Mouse (Mus musculus) MEL (cell line): ENCODE data around the gene Ccdc146. TPM values are rescaled to one million over a fixed set of nuclear protein-coding genes. Genes with fewer than 3 reads are reported as not detected.

Experiments
- DNase-seq: peaks from one replicate; pipeline ENCODE4 v3.0.0; 2011; ENCODE audit warnings: low read depth, low spot score
- H3K27ac ChIP-seq: 2 replicates; pipeline ENCODE4 v1.5.1; 2012; ENCODE audit warnings: low read depth, mild to moderate bottlenecking, control low read depth, low read length, moderate library complexity; ENCODE audit not compliant: control insufficient read depth
- H3K27me3 ChIP-seq, 2 experiments: fragments of 150-350 bp in 1 of 2; sonication (generic) in 1 of 2; 2 replicates each; pipeline ENCODE4 v1.6.1; 2012; ENCODE audit warnings: low read length in 2 of 2, mild to moderate bottlenecking in 2 of 2, improper control_type of control experiment in 1 of 2, moderate library complexity in 1 of 2; ENCODE audit not compliant: insufficient read depth in 2 of 2, control insufficient read depth in 1 of 2
- H3K36me3 ChIP-seq, 2 experiments: 2 replicates each; pipeline ENCODE4 v1.6.1; 2012 to 2014; ENCODE audit warnings: low read length in 2 of 2, improper control_type of control experiment in 1 of 2, inconsistent platforms in 1 of 2, mild to moderate bottlenecking in 1 of 2; ENCODE audit not compliant: insufficient read depth in 2 of 2, control insufficient read depth in 1 of 2
- H3K4me1 ChIP-seq, 2 experiments: fragments of 150-350 bp in 1 of 2; sonication (generic) in 1 of 2; 2 replicates each; pipeline ENCODE4 v1.6.1; 2012; ENCODE audit warnings: low read length in 2 of 2, improper control_type of control experiment in 1 of 2, mild to moderate bottlenecking in 1 of 2; ENCODE audit not compliant: insufficient read depth in 2 of 2, control insufficient read depth in 1 of 2
- H3K4me3 ChIP-seq, 2 experiments: fragments of 150-350 bp in 1 of 2; sonication (generic) in 1 of 2; 2 replicates each; pipeline ENCODE4 v1.5.1; 2012; ENCODE audit warnings: low read depth in 2 of 2, low read length in 2 of 2, mild to moderate bottlenecking in 2 of 2, moderate library complexity in 2 of 2, control low read depth in 1 of 2, improper control_type of control experiment in 1 of 2; ENCODE audit not compliant: control insufficient read depth in 1 of 2, insufficient read depth in 1 of 2
- H3K79me2 ChIP-seq: 2 replicates; pipeline ENCODE4 v1.6.1; 2012; ENCODE audit warnings: mild to moderate bottlenecking, low read length, moderate library complexity; ENCODE audit not compliant: control insufficient read depth, poor library complexity, insufficient read depth
- H3K9ac ChIP-seq: 2 replicates; pipeline ENCODE4 v1.6.1; 2012; ENCODE audit warnings: low read depth, mild to moderate bottlenecking, control low read depth, low read length, moderate library complexity; ENCODE audit not compliant: control insufficient read depth, poor library complexity, severe bottlenecking
- H3K9me3 ChIP-seq: fragments of 150-350 bp; sonication (generic); replicated peaks from 2 replicates; pipeline ENCODE4 v1.6.1; 2012; ENCODE audit warnings: mild to moderate bottlenecking, low read length, improper control_type of control experiment, moderate library complexity; ENCODE audit not compliant: insufficient read depth
- CTCF ChIP-seq, 3 experiments: IDR thresholded peaks in 2 of 3; conservative IDR thresholded peaks in 1 of 3; 2 replicates each; pipeline ENCODE4 v1.5.1; 2011 to 2012; ENCODE audit warnings: low read length in 3 of 3, low read depth in 2 of 3, mild to moderate bottlenecking in 2 of 3, improper control_type of control experiment in 1 of 3, inconsistent platforms in 1 of 3, mixed read lengths in 1 of 3, moderate library complexity in 1 of 3; ENCODE audit not compliant: control insufficient read depth in 1 of 3, insufficient read depth in 1 of 3, poor library complexity in 1 of 3, severe bottlenecking in 1 of 3
- E2F4 ChIP-seq: IDR thresholded peaks from 2 replicates; pipeline ENCODE4 v1.6.1; 2011; ENCODE audit warnings: low read depth, low read length, improper control_type of control experiment, borderline replicate concordance
- ELF1 ChIP-seq: IDR thresholded peaks from 2 replicates; pipeline ENCODE4 v1.6.1; 2014; ENCODE audit warnings: low read depth, mild to moderate bottlenecking, inconsistent platforms, low read length, improper control_type of control experiment, moderate library complexity
- EP300 ChIP-seq, 2 experiments: IDR thresholded peaks; 2 replicates each; pipeline ENCODE4 v1.6.1; 2011; ENCODE audit warnings: improper control_type of control experiment in 2 of 2, low read length in 2 of 2, low read depth in 1 of 2, mild to moderate bottlenecking in 1 of 2
- JUND ChIP-seq: IDR thresholded peaks from 2 replicates; pipeline ENCODE4 v1.6.1; 2011; ENCODE audit warnings: low read depth, mild to moderate bottlenecking, improper control_type of control experiment, low read length
- MAZ ChIP-seq: IDR thresholded peaks from 2 replicates; pipeline ENCODE4 v1.6.1; 2012; ENCODE audit warnings: low read depth, mild to moderate bottlenecking, inconsistent platforms, low read length, improper control_type of control experiment
- MEF2A ChIP-seq: IDR thresholded peaks from 2 replicates; pipeline ENCODE4 v1.6.1; 2014; ENCODE audit warnings: low read depth, mild to moderate bottlenecking, inconsistent platforms, low read length, improper control_type of control experiment; ENCODE audit not compliant: poor library complexity, insufficient replicate concordance, severe bottlenecking; ENCODE audit errors: extremely low read depth
- MYB ChIP-seq: IDR thresholded peaks from 2 replicates; pipeline ENCODE4 v1.6.1; 2011; ENCODE audit warnings: mild to moderate bottlenecking, low read depth, low read length, improper control_type of control experiment
- NELFE ChIP-seq: IDR thresholded peaks from 2 replicates; pipeline ENCODE4 v1.6.1; 2011; ENCODE audit warnings: low read depth, low read length, improper control_type of control experiment
- RAD21 ChIP-seq: IDR thresholded peaks from 2 replicates; pipeline ENCODE4 v1.6.1; 2011; ENCODE audit warnings: mild to moderate bottlenecking, low read depth, low read length, improper control_type of control experiment
- RCOR1 ChIP-seq: IDR thresholded peaks from 2 replicates; pipeline ENCODE4 v1.6.1; 2012; ENCODE audit warnings: low read depth, mild to moderate bottlenecking, inconsistent platforms, low read length, improper control_type of control experiment
- SIN3A ChIP-seq: IDR thresholded peaks from 2 replicates; pipeline ENCODE4 v1.6.1; 2012; ENCODE audit warnings: low read length, improper control_type of control experiment, inconsistent platforms
- SMC3 ChIP-seq: IDR thresholded peaks from 2 replicates; pipeline ENCODE4 v1.6.1; 2011; ENCODE audit warnings: low read depth, low read length, improper control_type of control experiment
- TCF12 ChIP-seq: IDR thresholded peaks from 2 replicates; pipeline ENCODE4 v1.6.1; 2014; ENCODE audit warnings: low read depth, mild to moderate bottlenecking, inconsistent platforms, low read length, improper control_type of control experiment, moderate library complexity
- UBTF ChIP-seq: IDR thresholded peaks from 2 replicates; pipeline ENCODE4 v1.6.1; 2012; ENCODE audit warnings: low read depth, mild to moderate bottlenecking, inconsistent platforms, low read length, improper control_type of control experiment, moderate library complexity, borderline replicate concordance; ENCODE audit not compliant: insufficient read depth
- USF2 ChIP-seq, 2 experiments: IDR thresholded peaks; 2 replicates each; pipeline ENCODE4 v1.6.1; 2011 to 2012; ENCODE audit warnings: improper control_type of control experiment in 2 of 2, low read length in 2 of 2, borderline replicate concordance in 1 of 2, inconsistent platforms in 1 of 2, low read depth in 1 of 2, mild to moderate bottlenecking in 1 of 2; ENCODE audit not compliant: insufficient read depth in 1 of 2
- ZMIZ1 ChIP-seq: IDR thresholded peaks from 2 replicates; pipeline ENCODE4 v1.6.1; 2012; ENCODE audit warnings: low read depth, mild to moderate bottlenecking, inconsistent platforms, low read length, improper control_type of control experiment, moderate library complexity
- polyA plus RNA-seq, 2 experiments: library from polyadenylated mRNA; stranded (reverse) in 1 of 2; unstranded in 1 of 2; fragments of >175 nt in 1 of 2; fragments of >200 nt in 1 of 2; gene quantifications; 2 replicates each; pipeline versions ENCODE4 v1.2.1 to v1.2.4; 2012; ENCODE audit warnings: low replicate concordance in 2 of 2, low read depth in 1 of 2; ENCODE audit not compliant: insufficient read length in 2 of 2, insufficient read depth in 1 of 2, missing spikeins in 1 of 2
- total RNA-seq: library from RNA; depleted of rRNA; stranded (reverse); fragments of 300-350 nt; gene quantifications from 2 replicates; pipeline ENCODE4 v1.2.3, GENCODE M21; 2012

The Ccdc146 gene
- total and polyA plus RNA-seq, 3 experiments: 0.35 to 0.45 TPM; not detected in 1

- TF ChIP-seq UBTF: peak; percentile 92; the same call in 1 of the 2 replicates
- TF ChIP-seq MAZ: peak; percentile 66; the same call in 1 of the 2 replicates
These were observed at the start of gene Ccdc146, which contains the start of gene Fam185a (continued) for GRCm38 (mm10) chr5:21424614-21425602.

- H3K4me1 ChIP-seq: no peaks in the 10 kb centered on the region
- no peaks in the 10 kb centered on the region for H3K79me2 ChIP-seq
- TF ChIP-seq JUND (no peak), E2F4 (no peak), RAD21 (no peak), ZMIZ1 (no peak), TCF12 (no peak), MEF2A (no peak), UBTF (no peak), CTCF (IDR thresholded peaks at IDR 0.05 in 2 of 3, conservative IDR thresholded peaks at IDR 0.05 in 1 of 3; ENCODE audit: control insufficient read depth in 1 of 3, insufficient read depth in 1 of 3, low read depth in 2 of 3, low read length in 3 of 3, poor library complexity in 1 of 3, severe bottlenecking in 1 of 3) (no peak), SIN3A (no peak), USF2 (IDR thresholded peaks at IDR 0.05; ENCODE audit: borderline replicate concordance in 1 of 2, insufficient read depth in 1 of 2, low read depth in 1 of 2, low read length in 2 of 2) (no peak), RCOR1 (no peak), MYB (no peak), ELF1 (no peak), SMC3 (no peak), NELFE (no peak), EP300 (IDR thresholded peaks at IDR 0.05; ENCODE audit: low read depth in 1 of 2, low read length in 2 of 2) (no peak)
- TF ChIP-seq, all 39 proteins: peak for 0
- Histone ChIP-seq H3K27me3 (no peaks in the 10 kb centered on the region), H3K9me3 (no peaks in the 10 kb centered on the region), H3K36me3 (peaks cover 0 to 6% of the 10 kb centered on the region in 2 experiments; a peak in 2 of 4 replicates), H3K4me3 (no peak overlapping the region), H3K27ac (no peak overlapping the region), H3K9ac (no peak overlapping the region)
- DNase-seq: no peak
These were observed 43.6 kb upstream of the Ccdc146 start for GRCm38 (mm10) chr5:21468100-21468499.
